Mouse (Mus musculus) activated CD4-positive, CD25-positive, alpha-beta regulatory T cell, adult 4 months (primary cell): ENCODE measurements around the gene Abcf3. TPM values are rescaled to one million over a fixed set of nuclear protein-coding genes. Genes with fewer than 3 reads are reported as not detected.

Experiments
- polyA plus RNA-seq, 2 experiments: library from polyadenylated mRNA; unstranded; fragments of 100-300 nt; shearing (Covaris generic); gene quantifications; one replicate each; pipeline ENCODE4 v1.2.1; 2017

The Abcf3 gene
- polyA plus RNA-seq, 2 experiments from 2014 or later = 49.5 to 57.2 TPM

Other genes with a start within 250 kb of the Abcf3 start
- 10 to 100 TPM; 72.4 to 74.6 TPM for gene Parl, start 246.2 kb upstream of the Abcf3 start, polyA plus RNA-seq
- gene Cyp2ab1, start 223.2 kb upstream of the Abcf3 start, polyA plus RNA-seq = not detected
- 10 to 100 TPM; 25.1 to 25.4 TPM for gene Abcc5, start 122.2 kb upstream of the Abcf3 start, polyA plus RNA-seq
- gene Eif2b5, start 49.8 kb upstream of the Abcf3 start, polyA plus RNA-seq = 10 to 100 TPM; 13.7 to 14.5 TPM
- gene Dvl3, start 31.6 kb upstream of the Abcf3 start, polyA plus RNA-seq = 10 to 100 TPM; 13.2 to 13.7 TPM
- gene Ap2m1, start 13.1 kb upstream of the Abcf3 start, polyA plus RNA-seq = 100 to 1,000 TPM; 467 to 550 TPM
- gene Vwa5b2, start 40.9 kb downstream of the Abcf3 start, polyA plus RNA-seq = under 1 TPM; 0.11 to 0.42 TPM
- gene Eef1akmt4, start 63.0 kb downstream of the Abcf3 start, polyA plus RNA-seq = 10 to 100 TPM; 19.0 to 25.6 TPM
- gene Gm49333, start 63.0 kb downstream of the Abcf3 start, polyA plus RNA-seq = not detected
- 10 to 100 TPM; 28.2 to 31.8 TPM for gene Alg3, start 63.2 kb downstream of the Abcf3 start, polyA plus RNA-seq
- gene Camk2n2, start 72.7 kb downstream of the Abcf3 start, polyA plus RNA-seq = not detected
- not detected for gene Ece2, start 81.3 kb downstream of the Abcf3 start, polyA plus RNA-seq
- 100 to 1,000 TPM; 152 to 157 TPM for gene Psmd2, start 103.1 kb downstream of the Abcf3 start, polyA plus RNA-seq
- gene Eif4g1, start 119.7 kb downstream of the Abcf3 start, polyA plus RNA-seq = 10 to 100 TPM; 44.6 to 82.1 TPM
- gene Fam131a, start 144.7 kb downstream of the Abcf3 start, polyA plus RNA-seq = 1 to 10 TPM in 1 of 2 experiments, not detected in 1; 1.2 TPM
- gene Polr2h, start 169.1 kb downstream of the Abcf3 start, polyA plus RNA-seq = 10 to 100 TPM; 72.6 to 80.2 TPM
- 1 to 10 TPM; 1.3 to 2.0 TPM for gene Clcn2, start 169.2 kb downstream of the Abcf3 start, polyA plus RNA-seq
- not detected for gene Chrd, start 184.6 kb downstream of the Abcf3 start, polyA plus RNA-seq
- under 1 TPM in 1 of 2 experiments, not detected in 1; 0.26 TPM for gene Thpo, start 185.9 kb downstream of the Abcf3 start, polyA plus RNA-seq